Mouse (Mus musculus) embryonic fibroblast, embryonic 13.5 days (primary cell): ENCODE measurements around the gene Tuba1c.

ENCODE experiments used
- CTCF ChIP-seq: IDR thresholded peaks from 2 replicates; pipeline ENCODE4 v1.5.1; 2011; ENCODE audit warnings: mild to moderate bottlenecking, control low read depth, low read length, moderate library complexity, borderline replicate concordance; ENCODE audit not compliant: insufficient read depth
- POLR2A ChIP-seq: IDR thresholded peaks from 2 replicates; pipeline ENCODE4 v1.6.1; 2011; ENCODE audit warnings: low read depth, mild to moderate bottlenecking, control low read depth, low read length, moderate library complexity

DNA sequence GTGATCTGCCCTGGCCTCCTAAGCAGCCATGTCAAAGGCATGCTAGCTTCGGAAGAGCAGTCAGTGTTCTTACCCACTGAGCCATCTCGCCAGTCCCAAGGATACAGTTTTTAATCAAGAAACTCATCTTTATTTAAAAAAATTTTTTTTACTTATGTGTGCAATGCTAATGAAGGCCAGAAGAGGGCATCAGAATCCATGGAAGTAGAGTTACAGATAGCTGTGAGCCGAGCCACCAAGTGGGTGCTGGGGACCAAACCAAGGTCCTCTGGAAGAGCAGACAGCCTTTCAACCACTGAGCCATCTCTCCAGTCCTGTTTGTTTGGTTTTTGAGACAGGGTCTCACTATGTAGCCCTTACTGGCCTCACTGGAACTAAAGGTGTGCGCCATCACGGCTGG, 26.1 kb upstream of the Tuba1c start:
- TF ChIP-seq POLR2A (no peak), CTCF (no peak)
